Mouse (Mus musculus): ENCODE results near the gene Rnf26. TPM values are rescaled to one million over a fixed set of nuclear protein-coding genes. Genes with fewer than 3 reads are reported as not detected.

Rnf26 gene
- polyA plus RNA-seq, 1 experiment from 2014 or later = 75.6 TPM

- Histone ChIP-seq H3K27ac (no peak overlapping the region), H3K36me3 (no peaks in the 10 kb centered on the region), H3K9me3 (no peaks in the 10 kb centered on the region), H3K4me1 (replicated peaks) (peaks cover 26% of the 10 kb centered on the region), H3K4me3 (no peak overlapping the region), H3K27me3 (ENCODE audit: insufficient read depth, poor library complexity, severe bottlenecking) (peaks cover 27% of the 10 kb centered on the region)
- WGBS = 38% methylated on average over 1 of the region's 1 CpGs
- no peak for DNase-seq (ENCODE audit: low spot score)
These were observed 48.1 kb downstream of the Rnf26 start for GRCm38 (mm10) chr9:44065177-44065576.

- Histone ChIP-seq H3K4me1 (replicated peaks) (no peaks in the 10 kb centered on the region), H3K27me3 (ENCODE audit: insufficient read depth, poor library complexity, severe bottlenecking) (peaks cover 3% of the 10 kb centered on the region; the same call in 1 of the 2 replicates), H3K27ac (no peak overlapping the region), H3K9me3 (0 out of 2 replicates have a peak, but pooled peaks cover 2% of the 10 kb centered on the region), H3K36me3 (no peaks in the 10 kb centered on the region), H3K4me3 (no peak overlapping the region)
- 88% methylated on average over 6 of the region's 6 CpGs for WGBS
- DNase-seq (ENCODE audit: low spot score) = no peak
These were observed 54.7 kb downstream of the Rnf26 start for GRCm38 (mm10) chr9:44058606-44059005.

GRCm38 (mm10) chr9:44053936-44054335, 59.4 kb downstream of the Rnf26 start:
- H3K27me3 ChIP-seq (ENCODE audit: insufficient read depth, poor library complexity, severe bottlenecking) = no peaks in the 10 kb centered on the region
- no peak overlapping the region for H3K4me3 ChIP-seq
- 0 out of 2 replicates have a peak, but pooled peaks cover 2% of the 10 kb centered on the region for H3K9me3 ChIP-seq
- no peaks in the 10 kb centered on the region for H3K4me1 ChIP-seq (replicated peaks)
- no peaks in the 10 kb centered on the region for H3K36me3 ChIP-seq
- DNase-seq (ENCODE audit: low spot score) = no peak
- 71% methylated on average over 1 of the region's 1 CpGs for WGBS
- H3K27ac ChIP-seq = no peak overlapping the region

- no peak for DNase-seq (ENCODE audit: low spot score)
- H3K4me1 ChIP-seq (replicated peaks) = no peaks in the 10 kb centered on the region
- no peak overlapping the region for H3K4me3 ChIP-seq
- H3K27me3 ChIP-seq (ENCODE audit: insufficient read depth, poor library complexity, severe bottlenecking) = no peaks in the 10 kb centered on the region
- WGBS = 64% methylated on average over 3 of the region's 3 CpGs
- no peak overlapping the region for H3K27ac ChIP-seq
- 0 out of 2 replicates have a peak, but pooled peaks cover 2% of the 10 kb centered on the region for H3K9me3 ChIP-seq
- no peaks in the 10 kb centered on the region for H3K36me3 ChIP-seq
These were observed 60.5 kb downstream of the Rnf26 start for GRCm38 (mm10) chr9:44052855-44053254.

GRCm38 (mm10) chr9:44049381-44050165, 63.7 kb downstream of the Rnf26 start:
- WGBS = 89% methylated on average over 8 of the region's 8 CpGs
- Histone ChIP-seq H3K4me3 (no peak overlapping the region), H3K9me3 (no peaks in the 10 kb centered on the region), H3K27ac (no peak overlapping the region), H3K4me1 (replicated peaks) (0 out of 2 replicates have a peak, but pooled peaks cover 3% of the 10 kb centered on the region), H3K36me3 (no peaks in the 10 kb centered on the region), H3K27me3 (ENCODE audit: insufficient read depth, poor library complexity, severe bottlenecking) (peaks cover 21% of the 10 kb centered on the region)
- DNase-seq (ENCODE audit: low spot score) = no peak

GRCm38 (mm10) chr9:44048541-44049380, 64.6 kb downstream of the Rnf26 start:
- H3K27me3 ChIP-seq (ENCODE audit: insufficient read depth, poor library complexity, severe bottlenecking) = peaks cover 29% of the 10 kb centered on the region

GRCm38 (mm10) chr9:44047571-44048490, 65.5 kb downstream of the Rnf26 start:
- Histone ChIP-seq H3K4me3 (no peak overlapping the region), H3K27me3 (ENCODE audit: insufficient read depth, poor library complexity, severe bottlenecking) (peaks cover 38% of the 10 kb centered on the region), H3K9me3 (no peaks in the 10 kb centered on the region), H3K36me3 (no peaks in the 10 kb centered on the region), H3K27ac (no peak overlapping the region), H3K4me1 (replicated peaks) (peaks cover 20% of the 10 kb centered on the region)
- no peak for DNase-seq (ENCODE audit: low spot score)
- WGBS = 79% methylated on average over 14 of the region's 14 CpGs

More at GRCm38 (mm10) chr9:44048541-44049380, 64.6 kb downstream of the Rnf26 start:
- Histone ChIP-seq H3K9me3 (no peaks in the 10 kb centered on the region), H3K4me3 (no peak overlapping the region), H3K4me1 (replicated peaks) (peaks cover 11% of the 10 kb centered on the region), H3K27ac (no peak overlapping the region), H3K36me3 (no peaks in the 10 kb centered on the region)
- DNase-seq (ENCODE audit: low spot score) = no peak
- WGBS = 80% methylated on average over 15 of the region's 15 CpGs

- H3K9me3 ChIP-seq = no peaks in the 10 kb centered on the region
- no peak for DNase-seq (ENCODE audit: low spot score)
- H3K27me3 ChIP-seq (ENCODE audit: insufficient read depth, poor library complexity, severe bottlenecking) = peaks cover 46% of the 10 kb centered on the region
- no peaks in the 10 kb centered on the region for H3K36me3 ChIP-seq
- peaks cover 24% of the 10 kb centered on the region for H3K4me1 ChIP-seq (replicated peaks)
- WGBS = 80% methylated on average over 6 of the region's 6 CpGs
- no peak overlapping the region for H3K4me3 ChIP-seq
- no peak overlapping the region for H3K27ac ChIP-seq
These were observed 66.2 kb downstream of the Rnf26 start for GRCm38 (mm10) chr9:44047071-44047470.

GRCm38 (mm10) chr9:44046426-44046825, 66.9 kb downstream of the Rnf26 start:
- no peak overlapping the region for H3K4me3 ChIP-seq
- 89% methylated on average over 12 of the region's 12 CpGs for WGBS
- peaks cover 52% of the 10 kb centered on the region for H3K27me3 ChIP-seq (ENCODE audit: insufficient read depth, poor library complexity, severe bottlenecking)

GRCm38 (mm10) chr9:44045884-44046272, 67.4 kb downstream of the Rnf26 start:
- peaks cover 58% of the 10 kb centered on the region for H3K27me3 ChIP-seq (ENCODE audit: insufficient read depth, poor library complexity, severe bottlenecking)
- H3K36me3 ChIP-seq = no peaks in the 10 kb centered on the region
- peaks cover 28% of the 10 kb centered on the region for H3K4me1 ChIP-seq (replicated peaks)
- no peak for DNase-seq (ENCODE audit: low spot score)
- 86% methylated on average over 5 of the region's 5 CpGs for WGBS
- H3K4me3 ChIP-seq = no peak overlapping the region
- no peak overlapping the region for H3K27ac ChIP-seq
- no peaks in the 10 kb centered on the region for H3K9me3 ChIP-seq

More at GRCm38 (mm10) chr9:44046426-44046825, 66.9 kb downstream of the Rnf26 start:
- no peaks in the 10 kb centered on the region for H3K36me3 ChIP-seq
- no peak overlapping the region for H3K27ac ChIP-seq
- DNase-seq (ENCODE audit: low spot score) = no peak
- H3K9me3 ChIP-seq = no peaks in the 10 kb centered on the region
- H3K4me1 ChIP-seq (replicated peaks) = peaks cover 24% of the 10 kb centered on the region

All from hindbrain, embryonic 10.5 days (tissue).